In the genomic region with DNA sequence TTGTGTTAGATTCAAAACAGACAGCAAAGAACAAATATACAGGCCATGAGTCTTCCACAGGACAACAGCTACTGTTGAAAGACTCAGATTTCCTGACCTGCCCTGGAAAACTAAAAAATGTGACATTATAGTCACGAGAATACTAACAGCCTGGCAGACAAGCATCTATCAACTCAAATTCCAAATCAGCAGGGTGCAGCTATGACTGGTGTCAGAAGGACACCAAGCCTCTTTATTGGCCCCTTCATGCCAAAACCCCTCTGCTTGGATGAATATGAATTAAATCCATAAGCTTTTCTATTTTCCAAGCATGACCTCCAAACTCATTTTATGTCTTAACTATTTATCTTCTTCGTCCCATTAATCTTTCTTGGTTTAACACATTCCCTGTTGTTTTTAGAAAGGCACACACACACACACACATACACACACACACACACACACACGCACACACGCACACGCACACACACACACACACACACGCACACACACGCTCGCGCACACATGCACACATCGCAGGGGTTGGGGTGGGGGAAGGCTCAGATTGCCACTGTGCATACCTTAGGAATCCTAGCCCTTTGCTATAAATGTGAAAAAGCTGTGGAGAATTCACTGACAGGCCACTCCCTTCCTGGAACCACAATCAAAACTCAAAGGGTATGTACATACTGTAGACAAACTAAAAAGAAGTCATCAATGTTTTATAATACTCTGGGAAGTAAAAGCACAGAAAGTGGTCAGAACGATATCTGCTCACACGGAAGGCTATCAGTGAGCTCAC, we compare ENCODE assay signal across 21 mouse cellular contexts.
DNase-seq lines count a peak whose midpoint lies in the region; ATAC-seq and TF ChIP-seq lines count a peak whose summit lies in the region.
"Had no signal": no experiment of that assay in that cellular context is flagged by ENCODE, and none has a peak within 500 bp of the region (broad histone marks: within the 10 kb centered on the region; RNA-seq: fewer than 3 reads in every experiment).

No protein-coding gene starts in this region.

- no peaks in the 10 kb centered on the region for H3K27me3 ChIP-seq in hindbrain, embryonic 10.5 days (ENCODE audit: insufficient read depth, poor library complexity, severe bottlenecking)
- H3K27me3 ChIP-seq in hindbrain, embryonic 16.5 days (replicated peaks; ENCODE audit: control insufficient read depth, insufficient read depth, low read length) = no peaks in the 10 kb centered on the region
- H3K27me3 ChIP-seq in limb, embryonic 14.5 days (ENCODE audit: control insufficient read depth, insufficient read depth, low read length) = no peaks in the 10 kb centered on the region
- H3K27me3 ChIP-seq in limb, embryonic 10.5 days (ENCODE audit: low read depth, poor library complexity, severe bottlenecking) = no peaks in the 10 kb centered on the region
- H3K27me3 ChIP-seq in stomach, embryonic 14.5 days (ENCODE audit: control insufficient read depth, insufficient read depth, low read length) = no peaks in the 10 kb centered on the region
- H3K27me3 ChIP-seq: forebrain, embryonic 12.5 days; hindbrain, embryonic 15.5 days; limb, embryonic 13.5 days; lung, embryonic 15.5 days; midbrain, embryonic 15.5 days; Patski had no signal

- ATAC-seq in hindbrain, embryonic 16.5 days = no peak
- 0 out of 2 replicates have a peak, but pooled peaks have one; percentile 34 for ATAC-seq in limb, embryonic 14.5 days (ENCODE audit: low FRiP score, low read depth)
- peak; percentile 72 for ATAC-seq in stomach, embryonic 14.5 days (ENCODE audit: insufficient number of reproducible peaks, insufficient read depth, low FRiP score, low read depth)
- ATAC-seq: midbrain, embryonic 15.5 days; Patski had no signal

- H3K4me3 ChIP-seq in hindbrain, embryonic 10.5 days = no peak overlapping the region
- H3K4me3 ChIP-seq in hindbrain, embryonic 16.5 days (ENCODE audit: low read length) = no peak overlapping the region
- no peak overlapping the region for H3K4me3 ChIP-seq in limb, embryonic 14.5 days (replicated peaks; ENCODE audit: low read length)
- no peak overlapping the region for H3K4me3 ChIP-seq in limb, embryonic 10.5 days
- H3K4me3 ChIP-seq in stomach, embryonic 14.5 days (ENCODE audit: low read depth, low read length) = no peak overlapping the region
- H3K4me3 ChIP-seq: forebrain, embryonic 12.5 days; hindbrain, embryonic 15.5 days; limb, embryonic 13.5 days; lung, embryonic 15.5 days; midbrain, embryonic 15.5 days had no signal

- no peaks in the 10 kb centered on the region for H3K36me3 ChIP-seq in hindbrain, embryonic 10.5 days
- no peaks in the 10 kb centered on the region for H3K36me3 ChIP-seq in hindbrain, embryonic 16.5 days (ENCODE audit: control insufficient read depth, insufficient read depth, low read length)
- H3K36me3 ChIP-seq in limb, embryonic 14.5 days (ENCODE audit: control insufficient read depth, insufficient read depth, low read length) = no peaks in the 10 kb centered on the region
- H3K36me3 ChIP-seq in limb, embryonic 10.5 days = no peaks in the 10 kb centered on the region
- no peaks in the 10 kb centered on the region for H3K36me3 ChIP-seq in stomach, embryonic 14.5 days (ENCODE audit: control insufficient read depth, insufficient read depth, low read length)
- H3K36me3 ChIP-seq: forebrain, embryonic 12.5 days; hindbrain, embryonic 15.5 days; limb, embryonic 13.5 days; lung, embryonic 15.5 days; midbrain, embryonic 15.5 days had no signal

- no peak for TF ChIP-seq POLR2A in limb, embryonic 14.5 days (IDR thresholded peaks at IDR 0.05; ENCODE audit: borderline replicate concordance, extremely low read depth, insufficient read depth, insufficient read length)

- H3K4me1 ChIP-seq in hindbrain, embryonic 10.5 days (replicated peaks) = peaks cover 57% of the 10 kb centered on the region
- H3K4me1 ChIP-seq in hindbrain, embryonic 16.5 days (ENCODE audit: control insufficient read depth, insufficient read depth, low read depth, low read length) = peaks cover 8% of the 10 kb centered on the region
- H3K4me1 ChIP-seq in limb, embryonic 14.5 days (ENCODE audit: control insufficient read depth, insufficient read depth, low read length) = peaks cover 21% of the 10 kb centered on the region
- peaks cover 39% of the 10 kb centered on the region for H3K4me1 ChIP-seq in limb, embryonic 10.5 days
- peaks cover 18% of the 10 kb centered on the region for H3K4me1 ChIP-seq in stomach, embryonic 14.5 days (ENCODE audit: control insufficient read depth, insufficient read depth, low read length)

- no peak overlapping the region for H3K4me2 ChIP-seq in hindbrain, embryonic 16.5 days (ENCODE audit: low read length)
- H3K4me2 ChIP-seq in limb, embryonic 14.5 days (replicated peaks; ENCODE audit: low read depth, low read length, severe bottlenecking) = no peak overlapping the region
- H3K4me2 ChIP-seq in stomach, embryonic 14.5 days (replicated peaks; ENCODE audit: low read depth, low read length) = no peak overlapping the region
- H3K4me2 ChIP-seq: forebrain, embryonic 12.5 days; hindbrain, embryonic 15.5 days; limb, embryonic 13.5 days; lung, embryonic 15.5 days; midbrain, embryonic 15.5 days had no signal

- H3K9me3 ChIP-seq in hindbrain, embryonic 10.5 days = no peaks in the 10 kb centered on the region
- H3K9me3 ChIP-seq in hindbrain, embryonic 16.5 days (ENCODE audit: control insufficient read depth, low read length) = no peaks in the 10 kb centered on the region
- no peaks in the 10 kb centered on the region for H3K9me3 ChIP-seq in limb, embryonic 14.5 days (ENCODE audit: control insufficient read depth, low read length)
- no peaks in the 10 kb centered on the region for H3K9me3 ChIP-seq in limb, embryonic 10.5 days (replicated peaks)
- no peaks in the 10 kb centered on the region for H3K9me3 ChIP-seq in stomach, embryonic 14.5 days (ENCODE audit: control insufficient read depth, low read depth, low read length)
- H3K9me3 ChIP-seq: forebrain, embryonic 12.5 days; hindbrain, embryonic 15.5 days; limb, embryonic 13.5 days; lung, embryonic 15.5 days; midbrain, embryonic 15.5 days had no signal

- no peak overlapping the region for H3K9ac ChIP-seq in hindbrain, embryonic 16.5 days (ENCODE audit: low read depth, low read length)
- H3K9ac ChIP-seq in limb, embryonic 14.5 days (ENCODE audit: low read depth, low read length, severe bottlenecking) = no peak overlapping the region
- no peak overlapping the region for H3K9ac ChIP-seq in stomach, embryonic 14.5 days (replicated peaks; ENCODE audit: low read depth, low read length)
- H3K9ac ChIP-seq: forebrain, embryonic 12.5 days; hindbrain, embryonic 15.5 days; limb, embryonic 13.5 days; liver, embryonic 14.5 days; lung, embryonic 15.5 days; midbrain, embryonic 15.5 days had no signal

- peak overlapping the region; percentile 78 for H3K27ac ChIP-seq in hindbrain, embryonic 10.5 days
- H3K27ac ChIP-seq in hindbrain, embryonic 16.5 days (ENCODE audit: low read depth, low read length) = no peak overlapping the region
- H3K27ac ChIP-seq in limb, embryonic 14.5 days (replicated peaks; ENCODE audit: low read depth, low read length) = no peak overlapping the region
- no peak overlapping the region; the same call in 1 of the 2 replicates for H3K27ac ChIP-seq in limb, embryonic 10.5 days
- no peak overlapping the region for H3K27ac ChIP-seq in stomach, embryonic 14.5 days (ENCODE audit: low read length)
- H3K27ac ChIP-seq: hindbrain, embryonic 15.5 days; limb, embryonic 13.5 days; liver, embryonic 14.5 days; lung, embryonic 15.5 days; macrophage; midbrain, embryonic 15.5 days had no signal

- DNase-seq in cerebellum, postnatal 10 days = peak; percentile 57 to 69
- DNase-seq in cerebellum, postnatal 36 days = no peak
- DNase-seq in hindbrain, embryonic 10.5 days (ENCODE audit: low spot score) = no peak
- DNase-seq in limb, embryonic 14.5 days (ENCODE audit: low spot score) = no peak
- no peak for DNase-seq in limb, embryonic 10.5 days (ENCODE audit: low spot score)
- no peak for DNase-seq in urinary bladder, postnatal 25 days (ENCODE audit: low spot score)
- DNase-seq: adrenal gland, adult 8-10 months; cerebellum, adult 8-10 months; gastrocnemius, postnatal 10 days; heart, adult 11 months; thymus, postnatal 4 days had no signal

- 78% methylated on average over 12 of the region's 12 CpGs for WGBS in hindbrain, embryonic 10.5 days
- WGBS in hindbrain, embryonic 16.5 days = 74% methylated on average over 12 of the region's 12 CpGs
- 75% methylated on average over 12 of the region's 12 CpGs for WGBS in limb, embryonic 14.5 days
- WGBS in limb, embryonic 10.5 days = 83% methylated on average over 12 of the region's 12 CpGs
- 69% methylated on average over 12 of the region's 12 CpGs for WGBS in stomach, embryonic 14.5 days

Comparison
In these comparisons a context has a peak if more than half of its experiments do, and no peak if none do; other contexts are left out.
1. DNase-seq: peak in cerebellum, postnatal 10 days (2 of 2); none in cerebellum, postnatal 36 days (0 of 2), hindbrain, embryonic 10.5 days (single experiment), limb, embryonic 14.5 days (single experiment), limb, embryonic 10.5 days (single experiment) and urinary bladder, postnatal 25 days (single experiment).